Mouse (Mus musculus) kidney, postnatal 0 days (tissue): ENCODE data around the gene Sept11. TPM values are rescaled to one million over a fixed set of nuclear protein-coding genes. Genes with fewer than 3 reads are reported as not detected.

Experiments used
- ATAC-seq: fragments of 200-750 bp; cut with Nextera tagmentation; replicated peaks from 2 replicates; pipeline ENCODE4 v1.8.0; 2017; ENCODE audit warnings: low read depth, moderate number of reproducible peaks, moderate TSS enrichment, moderate library complexity; ENCODE audit not compliant: low FRiP score
- DNase-seq: peaks from one replicate; pipeline ENCODE4 v3.0.0-alpha.2; 2016; ENCODE audit warnings: low spot score
- H3K27ac ChIP-seq: fragments of 300-500 bp; sonication (generic); 2 replicates; pipeline ENCODE4 v1.5.1; 2014; ENCODE audit warnings: mild to moderate bottlenecking
- H3K27me3 ChIP-seq: fragments of 300-500 bp; sonication (generic); 2 replicates; pipeline ENCODE4 v1.6.1; 2014; ENCODE audit warnings: low read length, mixed read lengths; ENCODE audit not compliant: insufficient read depth
- H3K36me3 ChIP-seq: fragments of 300-500 bp; sonication (generic); 2 replicates; pipeline ENCODE4 v1.6.1; 2014; ENCODE audit warnings: low read length, mixed read lengths; ENCODE audit not compliant: insufficient read depth
- H3K4me1 ChIP-seq: fragments of 300-500 bp; sonication (generic); replicated peaks from 2 replicates; pipeline ENCODE4 v1.6.1; 2014; ENCODE audit warnings: antibody characterized with exemption, low read length, mixed read lengths; ENCODE audit not compliant: insufficient read depth
- H3K4me2 ChIP-seq: fragments of 300-500 bp; sonication (generic); 2 replicates; pipeline ENCODE4 v1.6.1; 2014; ENCODE audit warnings: mild to moderate bottlenecking, low read length, moderate library complexity, mixed read lengths
- H3K4me3 ChIP-seq: fragments of 300-500 bp; sonication (generic); replicated peaks from 2 replicates; pipeline ENCODE4 v1.5.1; 2014; ENCODE audit warnings: low read depth, low read length
- H3K9ac ChIP-seq: fragments of 300-500 bp; sonication (generic); 2 replicates; pipeline ENCODE4 v1.6.1; 2014; ENCODE audit warnings: low read depth, low read length
- H3K9me3 ChIP-seq: fragments of 300-500 bp; sonication (generic); replicated peaks from 2 replicates; pipeline ENCODE4 v1.6.1; 2016; ENCODE audit warnings: low read length, inconsistent platforms, mixed read lengths
- CTCF ChIP-seq: IDR thresholded peaks from 2 replicates; pipeline ENCODE4 v1.5.1; 2016; ENCODE audit warnings: antibody characterized with exemption, low read depth, mild to moderate bottlenecking, moderate library complexity
- WGBS: fragments of 180-500 bp; shearing (Covaris S2); extraction: QIAGEN DNeasy Blood & Tissue Kit; methylation state at CpG from one replicate; pipeline ENCODE4 v1.1.7; 2014; 5-methylcytosine and 5-hydroxymethylcytosine counted together
- polyA plus RNA-seq: library from polyadenylated mRNA; unstranded; fragments of >200 nt; fragmentation: Nextera tagmentation; extraction: Ambion mirVana; gene quantifications from 2 replicates; pipeline ENCODE4 v1.2.1, GENCODE M21; 2015

The Sept11 gene
- polyA plus RNA-seq, 1 experiment from 2014 or later, result 140 TPM

DNA sequence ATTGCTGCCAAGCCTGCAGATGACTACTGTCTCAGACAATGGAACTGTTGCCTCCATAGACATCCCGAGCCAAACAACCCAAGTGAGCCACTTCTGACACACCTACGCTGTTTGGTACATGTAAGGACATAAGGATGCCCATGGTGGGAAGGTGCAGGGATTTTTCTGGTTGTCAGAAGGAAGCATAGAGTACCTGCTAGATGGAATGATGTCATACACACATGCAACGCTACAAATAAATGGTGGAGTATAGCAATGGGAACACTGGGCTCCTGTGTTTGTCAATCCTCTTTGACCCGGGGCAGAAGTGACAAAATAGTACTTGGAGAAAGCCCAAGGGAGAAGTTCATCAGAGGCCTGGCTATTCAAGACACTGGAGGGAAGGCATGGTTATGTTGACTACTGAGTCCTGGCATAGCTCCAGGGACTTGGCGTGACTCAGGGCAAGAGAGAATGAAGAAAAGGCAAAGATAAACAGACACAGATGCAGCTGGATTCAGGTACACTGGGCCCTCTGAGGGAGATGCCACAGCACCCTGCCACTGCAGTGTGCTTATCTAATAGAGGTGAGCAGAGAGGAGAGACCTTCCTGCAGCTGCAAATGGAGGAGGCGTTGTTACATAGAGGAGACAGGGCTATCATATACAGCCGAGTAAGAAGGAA, 15.4 kb upstream of the Sept11 start:
- WGBS, result 76% methylated on average over 7 of the region's 7 CpGs
- Histone ChIP-seq H3K4me1 (no peaks in the 10 kb centered on the region), H3K4me3 (no peak overlapping the region), H3K4me2 (no peak overlapping the region), H3K36me3 (no peaks in the 10 kb centered on the region), H3K27me3 (no peaks in the 10 kb centered on the region), H3K9ac (no peak overlapping the region), H3K27ac (no peak overlapping the region), H3K9me3 (no peaks in the 10 kb centered on the region)
- ATAC-seq (no peak), DNase-seq (no peak)
- TF ChIP-seq CTCF, result no peak

GRCm38 (mm10) chr5:93079596-93079995, 13.6 kb upstream of the Sept11 start:
- no peaks in the 10 kb centered on the region for H3K4me1 ChIP-seq
- H3K9ac ChIP-seq, result no peak overlapping the region
- no peak for TF ChIP-seq CTCF
- no peaks in the 10 kb centered on the region for H3K27me3 ChIP-seq
- H3K9me3 ChIP-seq, result no peaks in the 10 kb centered on the region
- H3K27ac ChIP-seq, result no peak overlapping the region
- no peaks in the 10 kb centered on the region for H3K36me3 ChIP-seq
- H3K4me2 ChIP-seq, result no peak overlapping the region
- 87% methylated on average over 3 of the region's 3 CpGs for WGBS
- DNase-seq, result no peak
- H3K4me3 ChIP-seq, result no peak overlapping the region
- ATAC-seq, result no peak

GRCm38 (mm10) chr5:93085015-93085598, 8.1 kb upstream of the Sept11 start:
- no peaks in the 10 kb centered on the region for H3K9me3 ChIP-seq
- no peak overlapping the region for H3K4me3 ChIP-seq
- no peak overlapping the region for H3K27ac ChIP-seq
- H3K36me3 ChIP-seq, result no peaks in the 10 kb centered on the region
- ATAC-seq (no peak), DNase-seq (peak; percentile 62)
- no peak overlapping the region for H3K4me2 ChIP-seq
- TF ChIP-seq CTCF, result peak; percentile 46
- H3K4me1 ChIP-seq, result no peaks in the 10 kb centered on the region
- WGBS, result 45% methylated on average over 4 of the region's 4 CpGs
- no peaks in the 10 kb centered on the region for H3K27me3 ChIP-seq
- no peak overlapping the region for H3K9ac ChIP-seq

GRCm38 (mm10) chr5:93085900-93086299, 7.3 kb upstream of the Sept11 start:
- WGBS, result 89% methylated on average over 4 of the region's 4 CpGs
- no peak for ATAC-seq
- no peaks in the 10 kb centered on the region for H3K36me3 ChIP-seq

DNA sequence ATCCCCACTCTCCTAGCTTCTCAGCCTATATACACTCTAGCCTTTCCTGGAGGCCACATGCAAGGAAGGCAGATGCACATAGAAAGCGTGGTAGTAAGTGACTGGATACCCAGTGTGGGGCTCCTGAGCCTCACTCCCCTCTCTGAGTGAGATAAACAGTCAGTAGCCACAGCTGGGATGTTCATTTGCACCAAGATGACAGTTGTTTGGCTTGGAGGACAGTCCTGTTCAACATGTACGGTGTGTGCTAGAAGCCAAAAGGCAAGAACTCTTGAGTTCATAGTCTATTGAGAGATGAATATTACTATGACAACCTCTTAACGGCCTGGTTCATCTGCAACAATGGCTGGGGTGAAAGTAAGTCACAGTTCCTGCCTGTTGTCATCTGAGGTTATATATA, 2.0 kb upstream of the Sept11 start:
- DNase-seq (no peak), ATAC-seq (no peak)
- Histone ChIP-seq H3K4me1 (peaks cover 21% of the 10 kb centered on the region), H3K4me3 (no peak overlapping the region), H3K27me3 (no peaks in the 10 kb centered on the region), H3K9ac (no peak overlapping the region), H3K9me3 (no peaks in the 10 kb centered on the region), H3K36me3 (no peaks in the 10 kb centered on the region), H3K27ac (no peak overlapping the region), H3K4me2 (peak overlapping the region; percentile 90)
- TF ChIP-seq CTCF, result no peak
- 64% methylated on average over 3 of the region's 3 CpGs for WGBS

More at GRCm38 (mm10) chr5:93085900-93086299, 7.3 kb upstream of the Sept11 start:
- DNase-seq, result no peak
- Histone ChIP-seq H3K27me3 (no peaks in the 10 kb centered on the region), H3K4me3 (no peak overlapping the region), H3K4me2 (no peak overlapping the region), H3K9me3 (no peaks in the 10 kb centered on the region), H3K27ac (no peak overlapping the region), H3K9ac (no peak overlapping the region), H3K4me1 (no peaks in the 10 kb centered on the region)
- no peak for TF ChIP-seq CTCF

- H3K9me3 ChIP-seq, result no peaks in the 10 kb centered on the region
- peak overlapping the region; percentile 93 for H3K27ac ChIP-seq
- WGBS, result 4% methylated on average over 28 of the region's 28 CpGs
- peak overlapping the region; percentile 90 for H3K4me2 ChIP-seq
- TF ChIP-seq CTCF, result no peak
- peak overlapping the region; percentile 92 for H3K4me3 ChIP-seq
- no peaks in the 10 kb centered on the region for H3K27me3 ChIP-seq
- H3K4me1 ChIP-seq, result peaks cover 29% of the 10 kb centered on the region
- DNase-seq (peak; percentile 53), ATAC-seq (peak; percentile 33)
- peak overlapping the region; percentile 90 for H3K9ac ChIP-seq
- no peaks in the 10 kb centered on the region for H3K36me3 ChIP-seq
Observed at GRCm38 (mm10) chr5:93092147-93092781, 973 bp upstream of the Sept11 start.
